Mouse (Mus musculus) CH12.LX (cell line): ENCODE results near the gene Lrch3. TPM values are rescaled to one million over a fixed set of nuclear protein-coding genes. Genes with fewer than 3 reads are reported as not detected.

ENCODE experiments used
- DNase-seq: peaks from one replicate; pipeline ENCODE4 v3.0.0-alpha.2; 2013; ENCODE audit errors: extremely low read depth
- H3K27ac ChIP-seq: 2 replicates; pipeline ENCODE4 v1.5.1; 2012; ENCODE audit warnings: low read depth, mild to moderate bottlenecking, control low read depth, moderate library complexity; ENCODE audit not compliant: insufficient read depth
- H3K27me3 ChIP-seq: replicated peaks from 2 replicates; pipeline ENCODE3; 2012; ENCODE audit warnings: inconsistent platforms
- H3K36me3 ChIP-seq, 2 experiments: replicated peaks in 1 of 2; 2 replicates each; pipeline versions ENCODE3 to v1.6.1; 2012; ENCODE audit warnings: inconsistent platforms in 1 of 2, low read length in 1 of 2, mild to moderate bottlenecking in 1 of 2, mixed read lengths in 1 of 2, moderate library complexity in 1 of 2; ENCODE audit not compliant: control insufficient read depth in 1 of 2, insufficient read depth in 1 of 2
- H3K4me1 ChIP-seq, 2 experiments: 2 replicates each; pipeline ENCODE4 v1.6.1; 2012; ENCODE audit warnings: inconsistent platforms in 1 of 2, moderate library complexity in 1 of 2; ENCODE audit not compliant: insufficient read depth in 2 of 2, control insufficient read depth in 1 of 2
- H3K4me2 ChIP-seq: 2 replicates; pipeline ENCODE4 v1.6.1; 2012; ENCODE audit warnings: low read depth, mild to moderate bottlenecking, control low read depth; ENCODE audit not compliant: poor library complexity, insufficient read depth, severe bottlenecking
- H3K4me3 ChIP-seq, 3 experiments: fragments of 150-350 bp in 1 of 3; sonication (generic) in 1 of 3; replicated peaks in 1 of 3; 2 replicates each; pipeline versions ENCODE3 to v1.5.1; 2011 to 2012; ENCODE audit warnings: low read depth in 2 of 3, low read length in 2 of 3, mild to moderate bottlenecking in 2 of 3, moderate library complexity in 2 of 3, control low read depth in 1 of 3, improper control_type of control experiment in 1 of 3, inconsistent platforms in 1 of 3, mixed read lengths in 1 of 3; ENCODE audit not compliant: poor library complexity in 1 of 3
- H3K79me2 ChIP-seq: replicated peaks from 2 replicates; pipeline ENCODE4 v1.6.1; 2012; ENCODE audit warnings: mild to moderate bottlenecking, moderate library complexity; ENCODE audit not compliant: control insufficient read depth, poor library complexity, insufficient read depth, severe bottlenecking; ENCODE audit errors: extremely low read depth
- H3K9ac ChIP-seq: 2 replicates; pipeline ENCODE4 v1.6.1; 2012; ENCODE audit warnings: low read depth, mild to moderate bottlenecking, control low read depth, moderate library complexity; ENCODE audit not compliant: insufficient read depth
- H3K9me3 ChIP-seq: replicated peaks from 2 replicates; pipeline ENCODE3; 2012; ENCODE audit warnings: low read length, inconsistent platforms, mixed read lengths
- CHD1 ChIP-seq: IDR thresholded peaks from 2 replicates; pipeline ENCODE4 v1.6.1; 2012; ENCODE audit warnings: low read depth, low read length, improper control_type of control experiment, inconsistent platforms
- E2F4 ChIP-seq: IDR thresholded peaks from 2 replicates; pipeline ENCODE4 v1.6.1; 2011; ENCODE audit warnings: low read depth, low read length, improper control_type of control experiment; ENCODE audit not compliant: insufficient replicate concordance
- GABPA ChIP-seq: IDR thresholded peaks from 2 replicates; pipeline ENCODE4 v1.6.1; 2012; ENCODE audit warnings: low read depth, low read length, improper control_type of control experiment, inconsistent platforms; ENCODE audit not compliant: insufficient replicate concordance
- HCFC1 ChIP-seq: IDR thresholded peaks from 2 replicates; pipeline ENCODE4 v1.6.1; 2012; ENCODE audit warnings: low read depth, mild to moderate bottlenecking, inconsistent platforms, low read length, improper control_type of control experiment
- JUN ChIP-seq: IDR thresholded peaks from 2 replicates; pipeline ENCODE4 v1.6.1; 2011; ENCODE audit warnings: low read depth, mild to moderate bottlenecking, low read length, improper control_type of control experiment, moderate library complexity; ENCODE audit not compliant: insufficient read depth
- KAT2A ChIP-seq: IDR thresholded peaks from 2 replicates; pipeline ENCODE4 v1.6.1; 2012; ENCODE audit warnings: low read length, improper control_type of control experiment, inconsistent platforms; ENCODE audit not compliant: insufficient replicate concordance
- MAFK ChIP-seq: IDR thresholded peaks from 2 replicates; pipeline ENCODE4 v1.6.1; 2011; ENCODE audit warnings: low read length, improper control_type of control experiment; ENCODE audit not compliant: insufficient replicate concordance
- MEF2A ChIP-seq: IDR thresholded peaks from 2 replicates; pipeline ENCODE4 v1.6.1; 2014; ENCODE audit warnings: low read depth, mild to moderate bottlenecking, inconsistent platforms, low read length, improper control_type of control experiment, borderline replicate concordance
- MYC ChIP-seq: IDR thresholded peaks from 2 replicates; pipeline ENCODE4 v1.6.1; 2011; ENCODE audit warnings: low read depth, mild to moderate bottlenecking, improper control_type of control experiment, low read length
- RAD21 ChIP-seq: IDR thresholded peaks from 2 replicates; pipeline ENCODE4 v1.6.1; 2011; ENCODE audit warnings: low read depth, mild to moderate bottlenecking, low read length, improper control_type of control experiment, moderate library complexity
- RCOR1 ChIP-seq: conservative IDR thresholded peaks from 2 replicates; pipeline ENCODE4 v1.6.1; 2012; ENCODE audit warnings: low read depth, mild to moderate bottlenecking, inconsistent platforms, low read length, improper control_type of control experiment
- SMC3 ChIP-seq: IDR thresholded peaks from 2 replicates; pipeline ENCODE4 v1.6.1; 2011; ENCODE audit warnings: low read depth, low read length, improper control_type of control experiment
- TCF12 ChIP-seq: IDR thresholded peaks from 2 replicates; pipeline ENCODE4 v1.6.1; 2014; ENCODE audit warnings: low read depth, mild to moderate bottlenecking, inconsistent platforms, low read length, improper control_type of control experiment
- USF1 ChIP-seq: IDR thresholded peaks from 2 replicates; pipeline ENCODE4 v1.6.1; 2014; ENCODE audit warnings: low read depth, mild to moderate bottlenecking, inconsistent platforms, low read length, improper control_type of control experiment
- ZKSCAN1 ChIP-seq: IDR thresholded peaks from 2 replicates; pipeline ENCODE4 v1.6.1; 2012; ENCODE audit warnings: low read depth, inconsistent platforms, low read length, improper control_type of control experiment, borderline replicate concordance
- ZNF384 ChIP-seq: IDR thresholded peaks from 2 replicates; pipeline ENCODE4 v1.6.1; 2012; ENCODE audit warnings: low read depth, low read length, improper control_type of control experiment, inconsistent platforms
- dilution Hi-C: fragments of 300-500 bp; cut with MboI; formaldehyde crosslinking; loops from 2 replicates; pipeline ENCODE4 v1.14.3; 2020; ENCODE audit warnings: low sequenced_read_pairs; ENCODE audit not compliant: extremely low pct_unique_long_range_greater_than_20kb, extremely low pct_ligation_motif_present
- in situ Hi-C: fragments of 300-500 bp; cut with MboI; formaldehyde crosslinking; loops from 3 replicates; pipeline ENCODE4 v1.14.3; 2019; ENCODE audit warnings: low sequenced_read_pairs, low pct_ligation_motif_present, low pct_unique_long_range_greater_than_20kb, mixed read lengths
- polyA plus RNA-seq: library from polyadenylated mRNA; unstranded; fragments of >175 nt; gene quantifications from 2 replicates; pipeline ENCODE4 v1.2.1, GENCODE M21; 2012; ENCODE audit warnings: low read depth; ENCODE audit not compliant: insufficient read length
- total RNA-seq, 2 experiments: library from RNA; depleted of rRNA; stranded (reverse); fragments of 300-350 nt in 1 of 2; fragments of >200 nt in 1 of 2; gene quantifications; 2 replicates each; pipeline ENCODE4 v1.2.3; 2012 to 2014

Lrch3 gene
- total and polyA plus RNA-seq, 3 experiments = 11.9 to 20.7 (median 16.1) TPM

DNA sequence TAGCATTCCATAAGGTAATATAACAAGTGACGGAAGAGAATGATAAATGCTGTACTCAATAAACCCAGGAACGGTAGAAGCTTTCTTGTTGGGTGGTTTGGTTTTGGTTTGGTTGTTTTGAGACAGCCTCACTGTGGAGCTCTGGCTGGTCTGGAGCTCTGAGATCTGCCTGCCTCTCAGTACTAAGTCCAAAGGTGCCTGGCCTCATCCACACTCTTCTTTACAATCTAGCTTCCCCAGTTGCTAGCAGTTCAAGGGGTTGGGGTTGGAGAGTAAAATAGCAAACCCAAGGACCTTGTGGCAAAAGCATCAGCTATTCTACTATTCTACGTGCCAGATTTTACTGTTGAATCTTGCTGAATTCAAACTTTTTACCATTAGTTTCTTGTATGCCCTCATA, 38.1 kb upstream of the Lrch3 start:
- in situ Hi-C loops = no loop called here
- no peaks in the 10 kb centered on the region for H3K9me3 ChIP-seq
- dilution Hi-C loops = no loop called here
- H3K27ac ChIP-seq = no peak overlapping the region
- H3K4me3 ChIP-seq = peak overlapping the region in 1 of 3 experiments; percentile 90
- H3K4me2 ChIP-seq = 0 out of 2 replicates have a peak overlapping the region, but pooled peaks have one; percentile 21
- peaks cover 9 to 70% of the 10 kb centered on the region in 2 experiments for H3K4me1 ChIP-seq
- H3K36me3 ChIP-seq = peaks cover 3 to 22% of the 10 kb centered on the region in 2 experiments
- no peak overlapping the region for H3K9ac ChIP-seq
- DNase-seq = no peak
- H3K27me3 ChIP-seq = no peaks in the 10 kb centered on the region
- no peak for TF ChIP-seq RAD21
- TF ChIP-seq ZKSCAN1 = no peak
- no peak for TF ChIP-seq RCOR1
- TF ChIP-seq USF1 = no peak
- TF ChIP-seq ZNF384 = no peak
- no peak for TF ChIP-seq TCF12
- TF ChIP-seq SMC3 = no peak
- no peak for TF ChIP-seq MEF2A
- TF ChIP-seq GABPA = no peak
- TF ChIP-seq JUN = no peak
- TF ChIP-seq E2F4 = no peak
- TF ChIP-seq KAT2A = no peak
- TF ChIP-seq HCFC1 = no peak
- no peak for TF ChIP-seq MAFK
- TF ChIP-seq, all 38 proteins: peak for 0
- peaks cover 26% of the 10 kb centered on the region for H3K79me2 ChIP-seq

GRCm38 (mm10) chr16:32876831-32877230, 37.1 kb upstream of the Lrch3 start:
- no peak overlapping the region for H3K27ac ChIP-seq
- peak overlapping the region; percentile 55 for H3K9ac ChIP-seq
- H3K27me3 ChIP-seq = no peaks in the 10 kb centered on the region
- H3K79me2 ChIP-seq = peaks cover 32% of the 10 kb centered on the region
- H3K4me3 ChIP-seq = peak overlapping the region; percentile 76 to 94 (median 90)
- peak overlapping the region; percentile 10; the same call in 1 of the 2 replicates for H3K4me2 ChIP-seq
- peaks cover 12 to 74% of the 10 kb centered on the region in 2 experiments for H3K4me1 ChIP-seq
- peaks cover 3 to 26% of the 10 kb centered on the region in 2 experiments for H3K36me3 ChIP-seq
- in situ Hi-C loops = no loop called here
- dilution Hi-C loops = no loop called here
- no peak for DNase-seq
- no peaks in the 10 kb centered on the region for H3K9me3 ChIP-seq
- TF ChIP-seq MYC (0 out of 2 replicates have a peak, but pooled peaks have one; percentile 36), E2F4 (no peak), ZNF384 (peak; percentile 79), CHD1 (0 out of 2 replicates have a peak, but pooled peaks have one; percentile 42)
